Mouse (Mus musculus) gonadal fat pad, adult 2 months (tissue): ENCODE data around the gene Rtl8a. TPM values are rescaled to one million over a fixed set of nuclear protein-coding genes. Genes with fewer than 3 reads are reported as not detected.

ENCODE experiments used
- polyA plus RNA-seq: library from polyadenylated mRNA; depleted of rRNA; stranded (reverse); fragments of >200 nt; gene quantifications from 2 replicates; pipeline ENCODE4 v1.2.3, GENCODE M21; 2012; rRNA removed

The Rtl8a gene
- polyA plus RNA-seq, 1 experiment = 154 TPM

Other genes starting within 250 kb of the Rtl8a start
- gene Etd, start 208.8 kb downstream of the Rtl8a start, polyA plus RNA-seq = not detected in 2 replicates
- 27.6 and 29.7 TPM in 2 replicates for gene Rtl8c, start 35.6 kb downstream of the Rtl8a start, polyA plus RNA-seq
- gene Gm14597, start 34.7 kb downstream of the Rtl8a start, polyA plus RNA-seq = not detected in 2 replicates
- 125 and 206 TPM in 2 replicates for gene Rtl8b, start 26.7 kb upstream of the Rtl8a start, polyA plus RNA-seq
- gene 4930502E18Rik, start 81.1 kb upstream of the Rtl8a start, polyA plus RNA-seq = not detected in 2 replicates
- gene 1700013H16Rik, start 114.1 kb upstream of the Rtl8a start, polyA plus RNA-seq = not detected in 2 replicates
- gene Zfp36l3, start 132.7 kb upstream of the Rtl8a start, polyA plus RNA-seq = 0.06 TPM in 1 of 2 replicates, not detected in the other
- gene Xlr, start 154.0 kb upstream of the Rtl8a start, polyA plus RNA-seq = 0.16 TPM in 1 of 2 replicates, not detected in the other